Mouse (Mus musculus) thymus, adult 18-20 months (tissue): Measurements from ENCODE around the gene Kif1b.

Experiments used
- DNase-seq, 2 experiments: peaks; one replicate each; pipeline ENCODE4 v3.0.0; 2022; ENCODE audit warnings: mixed read lengths in 2 of 2

The Kif1b gene

DNA sequence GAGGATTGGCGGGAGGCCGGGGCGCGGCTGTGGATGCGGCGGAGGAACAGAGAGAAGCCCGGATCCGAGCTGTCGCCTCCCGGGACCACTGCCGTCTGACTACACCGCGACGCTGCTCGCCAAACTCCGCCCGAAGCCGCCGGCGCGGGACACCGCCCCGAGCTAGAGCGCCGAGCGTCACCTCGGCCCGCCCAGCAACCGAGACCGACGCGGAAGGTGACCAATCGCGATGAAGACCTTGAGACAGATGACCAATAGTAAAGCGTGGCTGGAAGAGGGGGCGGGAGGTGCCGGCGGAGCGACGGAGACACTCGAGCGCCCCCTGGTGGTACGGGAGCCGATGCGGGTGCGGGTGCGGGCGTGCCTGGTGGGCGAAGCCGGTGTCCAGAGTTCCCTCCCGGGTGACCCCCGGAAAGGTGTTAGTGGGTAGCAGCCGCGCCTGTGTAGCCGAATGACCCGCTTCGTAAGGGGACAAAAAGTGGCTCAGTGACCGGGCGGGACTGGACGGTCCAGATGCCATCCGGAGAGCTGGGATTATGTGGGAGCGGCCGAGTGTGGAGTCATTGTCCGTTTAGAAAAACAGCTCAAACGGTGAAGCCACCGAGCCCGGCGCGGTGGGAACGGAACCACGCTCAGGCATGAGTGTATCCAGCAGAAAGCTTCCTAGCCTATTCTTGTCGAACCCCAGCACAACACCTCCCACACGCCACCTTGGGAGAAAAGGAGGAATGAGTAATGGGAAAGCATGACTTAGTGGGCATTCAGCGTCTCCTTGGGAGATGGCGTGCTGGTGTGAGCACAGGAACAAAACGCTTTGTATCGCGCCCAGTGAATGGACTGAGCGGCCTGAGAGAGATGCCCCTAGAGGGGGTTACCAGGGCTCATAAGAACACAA is at the start of gene Kif1b:
TSS of gene Kif1b (minus strand) at position 98 of the 895 bp plus-strand sequence.
- DNase-seq: peak; percentile 91

GRCm38 (mm10) chr4:149354671-149355070 is 47.2 kb upstream of the Kif1b start:
- DNase-seq: no peak

GRCm38 (mm10) chr4:149351596-149352150 is 44.2 kb upstream of the Kif1b start:
- DNase-seq: no peak

- DNase-seq: no peak
These were observed 41.5 kb upstream of the Kif1b start for GRCm38 (mm10) chr4:149348963-149349362.

DNA sequence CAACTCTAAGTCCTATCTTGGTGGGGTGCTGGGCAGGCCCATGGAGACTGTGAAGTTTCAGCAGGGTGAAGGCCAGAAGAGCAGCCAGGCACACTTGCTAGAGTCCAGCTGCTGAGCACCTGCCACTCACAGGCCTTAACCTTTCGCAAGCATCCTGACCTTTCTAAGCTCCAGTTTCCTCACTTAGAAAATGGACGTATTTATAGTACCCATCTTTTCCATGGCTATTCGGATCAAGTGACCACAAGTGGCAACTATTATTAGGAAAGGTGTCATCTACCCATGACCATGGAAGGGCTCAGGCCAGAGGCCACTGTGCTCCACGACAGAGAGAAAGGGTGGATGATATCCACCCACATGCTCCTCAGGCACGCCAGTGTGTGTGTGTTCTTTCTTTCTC is 38.4 kb upstream of the Kif1b start:
- no peak for DNase-seq

DNA sequence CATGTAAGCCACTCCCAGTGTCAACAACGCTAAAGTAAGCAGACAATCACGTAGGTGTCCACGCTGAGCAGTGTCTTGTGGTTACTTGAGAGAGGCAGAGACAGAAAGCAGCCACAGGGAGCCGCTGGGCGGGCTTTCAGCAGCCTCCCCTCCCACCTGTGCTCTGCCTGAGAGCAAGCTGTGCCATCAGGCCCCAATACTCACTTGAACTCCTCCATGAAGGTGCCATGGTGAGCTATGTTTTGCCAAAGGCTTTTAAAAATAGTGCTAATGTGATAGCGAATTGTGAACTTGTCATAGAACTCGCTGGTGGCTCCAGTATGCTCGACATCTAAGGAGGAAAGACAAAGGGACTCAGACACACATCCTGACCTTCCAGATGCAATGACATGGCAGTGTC is 36.8 kb upstream of the Kif1b start:
- DNase-seq: no peak

GRCm38 (mm10) chr4:149340680-149341079 is 33.2 kb upstream of the Kif1b start:
- no peak for DNase-seq

DNA sequence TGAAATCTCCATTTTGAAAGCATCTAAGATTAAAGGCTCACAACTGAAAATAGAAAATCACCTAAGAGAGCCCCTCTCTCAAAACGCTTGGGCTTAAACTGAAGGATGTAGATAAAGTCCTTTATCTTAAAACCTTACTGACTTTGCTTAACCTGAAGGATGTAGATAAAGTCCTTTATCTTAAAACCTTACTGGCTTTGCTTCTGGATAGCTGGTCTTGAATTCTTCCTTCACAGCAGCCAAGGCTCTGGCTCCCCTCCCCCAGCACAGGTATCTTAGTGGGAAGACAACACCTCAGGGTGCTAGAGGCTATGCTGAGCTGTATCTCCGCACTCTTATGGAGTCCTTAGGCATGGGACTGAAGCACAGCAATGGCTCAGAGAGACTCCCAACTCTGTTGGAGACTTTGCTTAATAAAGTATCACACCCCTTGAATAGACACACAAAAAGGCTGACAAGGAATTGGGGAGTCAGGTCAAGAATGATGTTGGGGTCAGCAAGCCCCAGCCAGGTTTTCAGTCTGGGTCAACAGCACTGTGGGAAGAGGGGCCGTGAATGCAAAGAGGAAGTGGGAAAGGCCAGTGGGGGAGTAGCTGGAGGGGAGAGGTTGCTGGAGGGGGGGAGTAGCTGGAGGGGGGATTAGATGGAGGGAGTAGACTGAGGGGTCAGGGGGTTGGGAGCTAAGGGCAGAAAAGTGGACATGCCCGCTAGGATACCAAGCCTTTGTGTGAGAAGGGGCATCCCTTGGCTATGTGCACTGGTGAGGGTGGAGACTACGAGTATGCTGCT is 32.1 kb upstream of the Kif1b start:
- DNase-seq: no peak

DNA sequence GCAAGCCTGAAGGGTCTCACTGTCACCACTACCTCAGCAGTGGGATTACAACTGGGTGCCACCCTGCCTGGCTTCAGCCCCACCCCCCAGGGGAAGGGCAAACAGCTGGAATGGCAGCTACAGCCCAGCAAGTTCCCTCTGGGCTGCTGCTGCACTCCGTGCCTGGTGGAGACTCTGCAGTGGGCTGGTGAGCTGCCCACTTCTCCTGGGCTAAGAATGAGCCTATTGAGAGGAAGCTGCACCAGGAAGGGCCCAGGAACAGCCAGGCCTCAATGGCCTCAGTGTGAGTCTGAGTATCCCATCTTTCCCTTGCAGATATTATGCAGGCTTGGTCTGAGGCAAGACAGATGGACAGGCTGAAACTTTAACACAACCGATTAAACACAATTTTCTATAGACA is 30.6 kb upstream of the Kif1b start:
- no peak for DNase-seq

DNA sequence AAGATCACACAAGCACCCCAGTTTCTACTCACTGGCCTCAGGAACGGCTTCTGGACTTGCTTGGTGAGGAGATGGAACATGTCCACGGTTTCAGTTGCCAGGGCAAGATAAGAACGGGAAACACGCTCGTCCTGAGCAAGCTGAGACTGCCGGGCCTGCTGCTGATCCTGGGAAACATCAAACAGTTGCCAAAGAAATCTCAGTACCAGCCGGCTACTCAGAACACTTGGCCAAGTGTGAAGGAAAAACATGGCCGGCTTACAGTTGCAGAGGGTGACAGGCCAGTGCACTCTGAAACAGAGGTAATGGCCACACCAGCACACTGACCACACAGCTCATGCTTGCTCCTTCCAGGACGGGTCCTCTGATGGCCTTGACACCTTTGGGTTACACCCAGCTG is 29.9 kb upstream of the Kif1b start:
- DNase-seq: no peak

- DNase-seq: no peak
These were observed 28.8 kb upstream of the Kif1b start for GRCm38 (mm10) chr4:149336302-149336701.

- no peak for DNase-seq
These were observed 27.4 kb upstream of the Kif1b start for GRCm38 (mm10) chr4:149334881-149335280.

DNA sequence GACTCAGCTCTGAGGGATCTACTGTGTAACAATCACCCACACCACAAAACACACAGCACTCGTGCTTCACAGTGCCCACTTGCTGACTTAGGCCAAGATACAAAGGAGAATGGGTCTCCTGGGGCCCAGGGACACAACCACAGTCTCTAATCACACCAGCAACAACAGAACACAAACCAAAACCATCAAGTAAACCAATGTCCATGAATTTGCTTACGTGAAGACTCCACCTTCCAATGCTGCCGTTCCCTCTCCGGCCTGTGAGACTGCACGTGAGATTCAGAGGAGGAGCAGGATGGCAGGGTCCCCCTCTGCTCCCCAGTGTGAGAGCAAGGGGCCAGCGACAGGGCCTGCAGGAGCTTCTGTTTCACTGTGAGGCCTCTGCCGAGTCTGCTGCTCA is 25.2 kb upstream of the Kif1b start:
- no peak for DNase-seq

GRCm38 (mm10) chr4:149330495-149330894 is 23.0 kb upstream of the Kif1b start:
- DNase-seq: no peak

DNA sequence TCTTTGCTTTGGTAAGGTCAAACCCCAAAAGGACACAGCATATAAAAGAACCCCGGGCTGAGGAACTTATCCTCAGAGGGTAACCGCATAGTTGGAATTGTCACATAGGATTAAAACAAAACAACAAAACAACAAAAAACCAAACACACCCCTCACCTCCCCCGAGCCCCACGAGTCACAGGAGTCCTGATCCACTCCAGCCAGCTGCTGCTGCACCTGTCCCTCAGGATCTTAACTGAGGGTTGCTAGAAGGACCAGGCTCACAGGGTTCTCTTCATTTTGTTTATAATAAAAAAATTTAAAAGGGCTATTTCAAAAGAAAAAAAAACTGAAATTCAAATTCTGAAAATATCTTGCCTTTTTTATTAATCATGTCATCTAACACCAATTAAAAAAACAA is 21.2 kb upstream of the Kif1b start:
- DNase-seq: no peak

- DNase-seq: no peak
These were observed 19.8 kb upstream of the Kif1b start for GRCm38 (mm10) chr4:149327281-149327680.

- DNase-seq: no peak
These were observed 18.1 kb upstream of the Kif1b start for GRCm38 (mm10) chr4:149325411-149326162.

DNA sequence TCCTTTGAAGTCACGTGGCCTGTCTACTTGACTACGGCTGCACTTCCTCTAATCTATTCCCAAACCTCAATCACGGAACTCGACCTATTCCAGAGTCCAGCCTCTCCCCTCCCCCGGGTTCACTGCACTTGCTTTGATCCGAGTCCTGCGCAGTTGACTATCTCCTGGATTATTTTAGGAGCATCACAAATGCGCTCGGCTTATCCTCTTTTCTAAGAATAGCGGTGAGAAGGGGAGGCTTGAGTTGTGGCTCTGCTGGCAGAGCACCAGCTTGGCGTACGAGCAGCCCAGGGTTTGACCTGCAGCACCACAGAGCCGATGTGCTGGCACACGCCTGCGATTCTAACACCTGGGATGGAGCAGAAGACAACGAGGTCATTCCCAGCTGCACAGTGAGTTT is 16.2 kb upstream of the Kif1b start:
- DNase-seq: no peak

GRCm38 (mm10) chr4:149322718-149323117 is 15.2 kb upstream of the Kif1b start:
- no peak for DNase-seq

DNA sequence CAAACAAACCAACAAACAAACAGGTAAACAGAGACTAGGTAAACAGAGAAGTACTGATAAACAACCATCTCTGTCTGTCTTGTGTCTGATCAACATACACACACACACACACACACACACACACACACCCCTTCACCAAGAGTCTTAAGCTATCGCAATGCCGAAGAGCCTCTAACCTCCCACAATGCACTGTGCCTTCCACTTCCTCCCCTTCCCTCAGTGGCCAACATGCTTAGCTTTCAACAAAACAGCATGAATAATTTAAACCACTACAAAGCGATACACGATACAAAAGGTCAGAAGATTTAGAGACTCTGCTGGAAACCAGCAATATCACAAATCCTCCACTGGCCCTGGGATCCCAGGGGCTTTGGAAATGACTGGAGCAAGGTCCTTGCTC is 14.8 kb upstream of the Kif1b start:
- DNase-seq: no peak

DNA sequence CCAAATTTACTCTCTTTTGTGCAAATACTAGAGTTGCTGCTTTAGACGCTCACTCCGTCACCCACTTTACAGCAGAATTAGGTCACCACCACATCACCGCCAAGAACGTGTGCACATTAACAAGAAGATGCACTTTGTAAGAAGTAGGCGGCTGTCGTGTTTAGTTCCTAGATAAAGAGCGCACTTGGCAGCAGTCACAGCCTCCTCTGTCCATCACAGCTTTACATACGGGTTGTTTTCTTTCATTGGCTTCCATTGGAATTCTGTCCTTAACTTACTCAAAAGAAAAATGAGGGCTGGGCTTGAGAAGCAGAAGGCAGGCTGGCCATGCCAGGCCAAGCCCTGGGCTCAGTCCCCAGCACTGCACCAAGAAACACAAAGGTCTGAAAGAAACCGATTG is 11.6 kb upstream of the Kif1b start:
- DNase-seq: no peak

DNA sequence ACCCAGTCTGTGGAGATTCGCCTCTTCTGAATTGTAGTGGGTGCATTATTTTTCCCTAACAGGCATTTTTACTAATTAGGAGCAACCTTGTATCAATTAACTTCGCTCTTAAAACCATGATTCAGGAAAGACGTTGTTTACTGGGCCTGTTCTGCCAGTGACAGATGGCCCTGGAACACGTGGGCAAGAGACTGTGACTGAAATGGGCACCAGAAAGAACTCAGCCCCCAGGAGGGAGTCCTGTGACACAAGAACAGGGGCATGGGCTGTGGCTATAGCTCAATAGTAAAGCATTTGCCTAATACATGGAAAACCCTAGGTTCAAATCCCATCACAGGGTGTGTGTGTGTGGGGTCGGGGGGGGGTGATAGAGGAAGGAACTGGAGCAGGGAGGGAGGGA is 9.9 kb upstream of the Kif1b start:
- DNase-seq: no peak

- no peak for DNase-seq
These were observed 6.9 kb upstream of the Kif1b start for GRCm38 (mm10) chr4:149314275-149314837.
